Mouse (Mus musculus) MEL (cell line): ENCODE data around the gene Retnla. TPM values are rescaled to one million over a fixed set of nuclear protein-coding genes. Genes with fewer than 3 reads are reported as not detected.

ENCODE experiments used
- DNase-seq: peaks from one replicate; pipeline ENCODE4 v3.0.0; 2011; ENCODE audit warnings: low read depth, low spot score
- H3K27ac ChIP-seq: 2 replicates; pipeline ENCODE4 v1.5.1; 2012; ENCODE audit warnings: low read depth, mild to moderate bottlenecking, control low read depth, low read length, moderate library complexity; ENCODE audit not compliant: control insufficient read depth
- H3K27me3 ChIP-seq, 2 experiments: fragments of 150-350 bp in 1 of 2; sonication (generic) in 1 of 2; 2 replicates each; pipeline ENCODE4 v1.6.1; 2012; ENCODE audit warnings: low read length in 2 of 2, mild to moderate bottlenecking in 2 of 2, improper control_type of control experiment in 1 of 2, moderate library complexity in 1 of 2; ENCODE audit not compliant: insufficient read depth in 2 of 2, control insufficient read depth in 1 of 2
- H3K36me3 ChIP-seq, 2 experiments: 2 replicates each; pipeline ENCODE4 v1.6.1; 2012 to 2014; ENCODE audit warnings: low read length in 2 of 2, improper control_type of control experiment in 1 of 2, inconsistent platforms in 1 of 2, mild to moderate bottlenecking in 1 of 2; ENCODE audit not compliant: insufficient read depth in 2 of 2, control insufficient read depth in 1 of 2
- H3K4me1 ChIP-seq, 2 experiments: fragments of 150-350 bp in 1 of 2; sonication (generic) in 1 of 2; 2 replicates each; pipeline ENCODE4 v1.6.1; 2012; ENCODE audit warnings: low read length in 2 of 2, improper control_type of control experiment in 1 of 2, mild to moderate bottlenecking in 1 of 2; ENCODE audit not compliant: insufficient read depth in 2 of 2, control insufficient read depth in 1 of 2
- H3K4me3 ChIP-seq, 2 experiments: fragments of 150-350 bp in 1 of 2; sonication (generic) in 1 of 2; 2 replicates each; pipeline ENCODE4 v1.5.1; 2012; ENCODE audit warnings: low read depth in 2 of 2, low read length in 2 of 2, mild to moderate bottlenecking in 2 of 2, moderate library complexity in 2 of 2, control low read depth in 1 of 2, improper control_type of control experiment in 1 of 2; ENCODE audit not compliant: control insufficient read depth in 1 of 2, insufficient read depth in 1 of 2
- H3K79me2 ChIP-seq: 2 replicates; pipeline ENCODE4 v1.6.1; 2012; ENCODE audit warnings: mild to moderate bottlenecking, low read length, moderate library complexity; ENCODE audit not compliant: control insufficient read depth, poor library complexity, insufficient read depth
- H3K9ac ChIP-seq: 2 replicates; pipeline ENCODE4 v1.6.1; 2012; ENCODE audit warnings: low read depth, mild to moderate bottlenecking, control low read depth, low read length, moderate library complexity; ENCODE audit not compliant: control insufficient read depth, poor library complexity, severe bottlenecking
- H3K9me3 ChIP-seq: fragments of 150-350 bp; sonication (generic); replicated peaks from 2 replicates; pipeline ENCODE4 v1.6.1; 2012; ENCODE audit warnings: mild to moderate bottlenecking, low read length, improper control_type of control experiment, moderate library complexity; ENCODE audit not compliant: insufficient read depth
- CHD1 ChIP-seq: IDR thresholded peaks from 2 replicates; pipeline ENCODE4 v1.6.1; 2012; ENCODE audit warnings: low read depth, mild to moderate bottlenecking, inconsistent platforms, low read length, improper control_type of control experiment
- CTCF ChIP-seq, 3 experiments: IDR thresholded peaks in 2 of 3; conservative IDR thresholded peaks in 1 of 3; 2 replicates each; pipeline ENCODE4 v1.5.1; 2011 to 2012; ENCODE audit warnings: low read length in 3 of 3, low read depth in 2 of 3, mild to moderate bottlenecking in 2 of 3, improper control_type of control experiment in 1 of 3, inconsistent platforms in 1 of 3, mixed read lengths in 1 of 3, moderate library complexity in 1 of 3; ENCODE audit not compliant: control insufficient read depth in 1 of 3, insufficient read depth in 1 of 3, poor library complexity in 1 of 3, severe bottlenecking in 1 of 3
- E2F4 ChIP-seq: IDR thresholded peaks from 2 replicates; pipeline ENCODE4 v1.6.1; 2011; ENCODE audit warnings: low read depth, low read length, improper control_type of control experiment, borderline replicate concordance
- MYB ChIP-seq: IDR thresholded peaks from 2 replicates; pipeline ENCODE4 v1.6.1; 2011; ENCODE audit warnings: mild to moderate bottlenecking, low read depth, low read length, improper control_type of control experiment
- MYC ChIP-seq: IDR thresholded peaks from 2 replicates; pipeline ENCODE4 v1.6.1; 2011; ENCODE audit warnings: low read depth, mild to moderate bottlenecking, low read length, improper control_type of control experiment, moderate library complexity
- NELFE ChIP-seq: IDR thresholded peaks from 2 replicates; pipeline ENCODE4 v1.6.1; 2011; ENCODE audit warnings: low read depth, low read length, improper control_type of control experiment
- NRF1 ChIP-seq: IDR thresholded peaks from 2 replicates; pipeline ENCODE4 v1.6.1; 2014; ENCODE audit warnings: low read depth, mild to moderate bottlenecking, inconsistent platforms, low read length, improper control_type of control experiment, moderate library complexity; ENCODE audit not compliant: poor library complexity, insufficient read depth, severe bottlenecking
- POLR2AphosphoS2 ChIP-seq: IDR thresholded peaks from 2 replicates; pipeline ENCODE4 v1.6.1; 2011; ENCODE audit warnings: low read length, improper control_type of control experiment
- RAD21 ChIP-seq: IDR thresholded peaks from 2 replicates; pipeline ENCODE4 v1.6.1; 2011; ENCODE audit warnings: mild to moderate bottlenecking, low read depth, low read length, improper control_type of control experiment
- RCOR1 ChIP-seq: IDR thresholded peaks from 2 replicates; pipeline ENCODE4 v1.6.1; 2012; ENCODE audit warnings: low read depth, mild to moderate bottlenecking, inconsistent platforms, low read length, improper control_type of control experiment
- SIN3A ChIP-seq: IDR thresholded peaks from 2 replicates; pipeline ENCODE4 v1.6.1; 2012; ENCODE audit warnings: low read length, improper control_type of control experiment, inconsistent platforms
- SMC3 ChIP-seq: IDR thresholded peaks from 2 replicates; pipeline ENCODE4 v1.6.1; 2011; ENCODE audit warnings: low read depth, low read length, improper control_type of control experiment
- TAL1 ChIP-seq: IDR thresholded peaks from 2 replicates; pipeline ENCODE4 v1.6.1; 2012; ENCODE audit warnings: mild to moderate bottlenecking, inconsistent platforms, low read length, moderate library complexity, mixed read lengths
- TCF12 ChIP-seq: IDR thresholded peaks from 2 replicates; pipeline ENCODE4 v1.6.1; 2014; ENCODE audit warnings: low read depth, mild to moderate bottlenecking, inconsistent platforms, low read length, improper control_type of control experiment, moderate library complexity
- UBTF ChIP-seq: IDR thresholded peaks from 2 replicates; pipeline ENCODE4 v1.6.1; 2012; ENCODE audit warnings: low read depth, mild to moderate bottlenecking, inconsistent platforms, low read length, improper control_type of control experiment, moderate library complexity, borderline replicate concordance; ENCODE audit not compliant: insufficient read depth
- USF1 ChIP-seq: IDR thresholded peaks from 2 replicates; pipeline ENCODE4 v1.6.1; 2014; ENCODE audit warnings: low read depth, mild to moderate bottlenecking, inconsistent platforms, low read length, improper control_type of control experiment, moderate library complexity
- USF2 ChIP-seq, 2 experiments: IDR thresholded peaks; 2 replicates each; pipeline ENCODE4 v1.6.1; 2011 to 2012; ENCODE audit warnings: improper control_type of control experiment in 2 of 2, low read length in 2 of 2, borderline replicate concordance in 1 of 2, inconsistent platforms in 1 of 2, low read depth in 1 of 2, mild to moderate bottlenecking in 1 of 2; ENCODE audit not compliant: insufficient read depth in 1 of 2
- ZC3H11A ChIP-seq: IDR thresholded peaks from 2 replicates; pipeline ENCODE4 v1.6.1; 2012; ENCODE audit warnings: low read depth, mild to moderate bottlenecking, inconsistent platforms, low read length, improper control_type of control experiment
- ZMIZ1 ChIP-seq: IDR thresholded peaks from 2 replicates; pipeline ENCODE4 v1.6.1; 2012; ENCODE audit warnings: low read depth, mild to moderate bottlenecking, inconsistent platforms, low read length, improper control_type of control experiment, moderate library complexity
- ZNF384 ChIP-seq: IDR thresholded peaks from 2 replicates; pipeline ENCODE4 v1.6.1; 2012; ENCODE audit warnings: low read depth, mild to moderate bottlenecking, inconsistent platforms, low read length, improper control_type of control experiment
- polyA plus RNA-seq, 2 experiments: library from polyadenylated mRNA; stranded (reverse) in 1 of 2; unstranded in 1 of 2; fragments of >175 nt in 1 of 2; fragments of >200 nt in 1 of 2; gene quantifications; 2 replicates each; pipeline versions ENCODE4 v1.2.1 to v1.2.4; 2012; ENCODE audit warnings: low replicate concordance in 2 of 2, low read depth in 1 of 2; ENCODE audit not compliant: insufficient read length in 2 of 2, insufficient read depth in 1 of 2, missing spikeins in 1 of 2
- total RNA-seq: library from RNA; depleted of rRNA; stranded (reverse); fragments of 300-350 nt; gene quantifications from 2 replicates; pipeline ENCODE4 v1.2.3, GENCODE M21; 2012

Gene Retnla
- total and polyA plus RNA-seq, 3 experiments = not detected

- no peak for DNase-seq
- no peaks in the 10 kb centered on the region for H3K36me3 ChIP-seq
- TF ChIP-seq USF2 (IDR thresholded peaks at IDR 0.05; ENCODE audit: borderline replicate concordance in 1 of 2, insufficient read depth in 1 of 2, low read depth in 1 of 2, low read length in 2 of 2) (no peak), ZMIZ1 (no peak), MYC (no peak), MYB (no peak), RCOR1 (no peak), UBTF (no peak), E2F4 (no peak), ZC3H11A (no peak), ZNF384 (no peak), RAD21 (no peak), TCF12 (no peak), USF1 (no peak), NELFE (no peak)
- H3K4me3 ChIP-seq = no peak overlapping the region
- no peaks in the 10 kb centered on the region for H3K9me3 ChIP-seq
- no peak overlapping the region for H3K27ac ChIP-seq
- no peak overlapping the region for H3K9ac ChIP-seq
- no peaks in the 10 kb centered on the region for H3K4me1 ChIP-seq
- H3K79me2 ChIP-seq = no peaks in the 10 kb centered on the region
- no peaks in the 10 kb centered on the region for H3K27me3 ChIP-seq
Observed at GRCm38 (mm10) chr16:48799470-48799869, 42.9 kb upstream of the Retnla start.

DNA sequence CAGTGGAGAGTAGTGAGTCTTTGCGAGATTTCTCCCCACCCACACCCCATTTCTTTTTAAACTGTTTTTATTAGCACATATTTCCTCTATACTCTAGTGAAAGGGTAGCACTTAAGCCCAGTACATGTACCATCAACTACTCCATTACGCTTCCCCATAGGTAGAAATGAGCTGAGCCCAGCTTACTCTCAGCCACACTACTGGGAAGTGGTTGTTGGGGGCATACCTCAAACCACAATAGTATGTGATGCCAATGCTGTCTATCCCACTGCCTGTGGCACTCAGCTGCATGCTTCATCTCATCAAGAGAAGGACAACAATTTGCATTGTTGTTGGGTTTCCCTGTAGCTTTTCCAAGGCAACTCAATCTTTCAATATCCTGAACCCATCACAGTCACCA lies 41.4 kb upstream of the Retnla start:
- Histone ChIP-seq H3K9me3 (no peaks in the 10 kb centered on the region), H3K79me2 (no peaks in the 10 kb centered on the region), H3K27me3 (no peaks in the 10 kb centered on the region), H3K36me3 (no peaks in the 10 kb centered on the region), H3K4me1 (no peaks in the 10 kb centered on the region), H3K27ac (no peak overlapping the region), H3K9ac (no peak overlapping the region), H3K4me3 (no peak overlapping the region)
- no peak for DNase-seq
- TF ChIP-seq POLR2AphosphoS2 = no peak
- no peak for TF ChIP-seq TAL1
- no peak for TF ChIP-seq SMC3
- no peak for TF ChIP-seq CHD1
- no peak for TF ChIP-seq CTCF (IDR thresholded peaks at IDR 0.05 in 2 of 3, conservative IDR thresholded peaks at IDR 0.05 in 1 of 3; ENCODE audit: control insufficient read depth in 1 of 3, insufficient read depth in 1 of 3, low read depth in 2 of 3, low read length in 3 of 3, poor library complexity in 1 of 3, severe bottlenecking in 1 of 3)
- TF ChIP-seq SIN3A = no peak
- TF ChIP-seq NRF1 = no peak
